15 mouse cellular contexts compared by ENCODE assay signal in genomic region chr3:99447813-99448212, GRCm38 (mm10).
"Had no signal": no experiment of that assay in that cellular context is flagged by ENCODE, and none has a peak within 500 bp of the region (broad histone marks: within the 10 kb centered on the region; RNA-seq: fewer than 3 reads in every experiment).

No protein-coding gene starts in this region.

- DNase-seq: kidney, postnatal 10 days; kidney, postnatal 4 days; left cerebral cortex, postnatal 4 days; lung, adult 2 months; lung, postnatal 36 days; midbrain, embryonic 14.5 days; right cerebral cortex, postnatal 4 days; spleen, adult 18-20 months; thymus, adult 18-20 months; thymus, postnatal 14 days had no signal

- H3K27me3 ChIP-seq: liver, embryonic 15.5 days; neural tube, embryonic 12.5 days had no signal

- H3K9ac ChIP-seq: liver, embryonic 15.5 days; neural tube, embryonic 12.5 days had no signal

- H3K4me2 ChIP-seq: liver, embryonic 11.5 days; liver, embryonic 15.5 days; neural tube, embryonic 12.5 days had no signal

- ATAC-seq: lung, postnatal 0 days had no signal

- H3K27ac ChIP-seq: layer of hippocampus, adult 2 months; liver, embryonic 15.5 days; neural tube, embryonic 12.5 days had no signal

- H3K9me3 ChIP-seq: liver, embryonic 15.5 days; neural tube, embryonic 12.5 days had no signal

- H3K36me3 ChIP-seq: liver, embryonic 15.5 days; neural tube, embryonic 12.5 days had no signal

- H3K4me3 ChIP-seq: layer of hippocampus, adult 2 months; liver, embryonic 15.5 days; neural tube, embryonic 12.5 days had no signal

- H3K4me1 ChIP-seq: liver, embryonic 15.5 days; neural tube, embryonic 12.5 days had no signal
